Mouse (Mus musculus): Measurements from ENCODE around the gene Olfr1112. TPM values are rescaled to one million over a fixed set of nuclear protein-coding genes. Genes with fewer than 3 reads are reported as not detected.
"Not testable (repeated sequence)": the region's sequence is repeated elsewhere in the genome, so short reads cannot be mapped to it uniquely, and the experiment has no call there.

Olfr1112 gene
- polyA plus RNA-seq (2016; fragmentation: Nextera tagmentation; extraction: Ambion mirVana): not detected in 2 replicates

- H3K36me3 ChIP-seq: no peaks in the 10 kb centered on the region
- H3K4me1 ChIP-seq (replicated peaks): no peaks in the 10 kb centered on the region
- H3K27me3 ChIP-seq (ENCODE audit: insufficient read depth, poor library complexity, severe bottlenecking): no peaks in the 10 kb centered on the region
- WGBS: 93% methylated on average over 1 of the region's 1 CpGs
- DNase-seq (ENCODE audit: low spot score): no peak
- H3K27ac ChIP-seq: no peak within 1 kb of the TSS
- no peaks in the 10 kb centered on the region for H3K9me3 ChIP-seq
- no peak within 1 kb of the TSS for H3K4me3 ChIP-seq
Measured at GRCm38 (mm10) chr2:87187498-87187897, at the start of gene Olfr1112. TSS of gene Olfr1112 (plus strand) at chr2:87187798.

GRCm38 (mm10) chr2:87140200-87140599, 47.4 kb upstream of the Olfr1112 start, which contains the start of gene Olfr1110:
TSS of gene Olfr1110 (minus strand) at chr2:87140300.
- Histone ChIP-seq H3K36me3 (no peaks in the 10 kb centered on the region), H3K27me3 (ENCODE audit: insufficient read depth, poor library complexity, severe bottlenecking) (no peaks in the 10 kb centered on the region), H3K9me3 (no peaks in the 10 kb centered on the region), H3K27ac (no peak within 1 kb of the TSS), H3K4me1 (replicated peaks) (no peaks in the 10 kb centered on the region), H3K4me3 (no peak within 1 kb of the TSS)
- 83% methylated on average over 1 of the region's 1 CpGs for WGBS
- no peak for DNase-seq (ENCODE audit: low spot score)

GRCm38 (mm10) chr2:87152524-87152923, 35.1 kb upstream of the Olfr1112 start, which contains the start of gene Olfr1111:
TSS of gene Olfr1111 (minus strand) at chr2:87152624.
- no peak within 1 kb of the TSS for H3K27ac ChIP-seq
- no peak within 1 kb of the TSS for H3K4me3 ChIP-seq
- DNase-seq (ENCODE audit: low spot score): no peak
- no peaks in the 10 kb centered on the region for H3K9me3 ChIP-seq
- H3K36me3 ChIP-seq: no peaks in the 10 kb centered on the region
- H3K27me3 ChIP-seq (ENCODE audit: insufficient read depth, poor library complexity, severe bottlenecking): no peaks in the 10 kb centered on the region
- H3K4me1 ChIP-seq (replicated peaks): no peaks in the 10 kb centered on the region

- not testable (repeated sequence) for H3K4me1 ChIP-seq (replicated peaks); H3K36me3 ChIP-seq; DNase-seq (ENCODE audit: low spot score); H3K27me3 ChIP-seq (ENCODE audit: insufficient read depth, poor library complexity, severe bottlenecking); H3K27ac ChIP-seq; H3K9me3 ChIP-seq; H3K4me3 ChIP-seq
- WGBS: 89% methylated on average over 2 of the region's 2 CpGs
Measured at GRCm38 (mm10) chr2:87167731-87168130, 19.9 kb upstream of the Olfr1112 start.

GRCm38 (mm10) chr2:87208670-87209069, 21.1 kb downstream of the Olfr1112 start, which contains the start of gene Olfr1113:
TSS of gene Olfr1113 (plus strand) at chr2:87208970.
- Histone ChIP-seq H3K27me3 (ENCODE audit: insufficient read depth, poor library complexity, severe bottlenecking) (no peaks in the 10 kb centered on the region), H3K27ac (no peak within 1 kb of the TSS), H3K9me3 (no peaks in the 10 kb centered on the region), H3K4me1 (replicated peaks) (no peaks in the 10 kb centered on the region), H3K36me3 (no peaks in the 10 kb centered on the region), H3K4me3 (no peak within 1 kb of the TSS)
- no peak for DNase-seq (ENCODE audit: low spot score)
- 92% methylated on average over 2 of the region's 2 CpGs for WGBS

Other genes with a start within 250 kb of the Olfr1112 start
- not detected in 2 replicates for gene Olfr1099, start 227.1 kb upstream of the Olfr1112 start, polyA plus RNA-seq (2016; fragmentation: Nextera tagmentation; extraction: Ambion mirVana)
- gene Olfr1100, start 207.8 kb upstream of the Olfr1112 start, polyA plus RNA-seq (2016; fragmentation: Nextera tagmentation; extraction: Ambion mirVana): not detected in 2 replicates
- not detected in 2 replicates for gene Olfr1101, start 196.6 kb upstream of the Olfr1112 start, polyA plus RNA-seq (2016; fragmentation: Nextera tagmentation; extraction: Ambion mirVana)
- not detected in 2 replicates for gene Olfr1102, start 189.4 kb upstream of the Olfr1112 start, polyA plus RNA-seq (2016; fragmentation: Nextera tagmentation; extraction: Ambion mirVana)
- not detected in 2 replicates for gene Olfr1104, start 160.7 kb upstream of the Olfr1112 start, polyA plus RNA-seq (2016; fragmentation: Nextera tagmentation; extraction: Ambion mirVana)
- gene Olfr1105, start 151.3 kb upstream of the Olfr1112 start, polyA plus RNA-seq (2016; fragmentation: Nextera tagmentation; extraction: Ambion mirVana): not detected in 2 replicates
- gene Olfr1106, start 135.5 kb upstream of the Olfr1112 start, polyA plus RNA-seq (2016; fragmentation: Nextera tagmentation; extraction: Ambion mirVana): not detected in 2 replicates
- gene Olfr1107, start 112.0 kb upstream of the Olfr1112 start, polyA plus RNA-seq (2016; fragmentation: Nextera tagmentation; extraction: Ambion mirVana): not detected in 2 replicates
- gene Olfr1109, start 91.8 kb upstream of the Olfr1112 start, polyA plus RNA-seq (2016; fragmentation: Nextera tagmentation; extraction: Ambion mirVana): not detected in 2 replicates
- not detected in 2 replicates for gene Olfr259, start 73.2 kb upstream of the Olfr1112 start, polyA plus RNA-seq (2016; fragmentation: Nextera tagmentation; extraction: Ambion mirVana)
- gene Olfr1110, start 47.5 kb upstream of the Olfr1112 start, polyA plus RNA-seq (2016; fragmentation: Nextera tagmentation; extraction: Ambion mirVana): not detected in 2 replicates
- gene Olfr1111, start 35.2 kb upstream of the Olfr1112 start, polyA plus RNA-seq (2016; fragmentation: Nextera tagmentation; extraction: Ambion mirVana): not detected in 2 replicates
- not detected in 2 replicates for gene Olfr1113, start 21.2 kb downstream of the Olfr1112 start, polyA plus RNA-seq (2016; fragmentation: Nextera tagmentation; extraction: Ambion mirVana)
- not detected in 2 replicates for gene Olfr1115, start 60.2 kb downstream of the Olfr1112 start, polyA plus RNA-seq (2016; fragmentation: Nextera tagmentation; extraction: Ambion mirVana)
- gene Olfr1116, start 79.7 kb downstream of the Olfr1112 start, polyA plus RNA-seq (2016; fragmentation: Nextera tagmentation; extraction: Ambion mirVana): not detected in 2 replicates
- not detected in 2 replicates for gene Olfr1118, start 119.8 kb downstream of the Olfr1112 start, polyA plus RNA-seq (2016; fragmentation: Nextera tagmentation; extraction: Ambion mirVana)
- not detected in 2 replicates for gene Olfr1120, start 167.0 kb downstream of the Olfr1112 start, polyA plus RNA-seq (2016; fragmentation: Nextera tagmentation; extraction: Ambion mirVana)
- gene Olfr1121, start 182.1 kb downstream of the Olfr1112 start, polyA plus RNA-seq (2016; fragmentation: Nextera tagmentation; extraction: Ambion mirVana): not detected in 2 replicates
- not detected in 2 replicates for gene Olfr1122, start 198.1 kb downstream of the Olfr1112 start, polyA plus RNA-seq (2016; fragmentation: Nextera tagmentation; extraction: Ambion mirVana)
- not detected in 2 replicates for gene Olfr1123, start 228.8 kb downstream of the Olfr1112 start, polyA plus RNA-seq (2016; fragmentation: Nextera tagmentation; extraction: Ambion mirVana)
- 0.07 and 0.10 TPM in 2 replicates for gene Olfr1124, start 242.5 kb downstream of the Olfr1112 start, polyA plus RNA-seq (2016; fragmentation: Nextera tagmentation; extraction: Ambion mirVana)